In genomic region chr7:44303346-44304340, GRCm38 (mm10) we compare ENCODE assay signal across 9 mouse cellular contexts. TPM values are rescaled to one million over a fixed set of nuclear protein-coding genes. Genes with fewer than 3 reads are reported as not detected.
DNase-seq lines count a peak whose midpoint lies in the region; ATAC-seq and TF ChIP-seq lines count a peak whose summit lies in the region.
"Had no signal": no experiment of that assay in that cellular context is flagged by ENCODE, and none has a peak within 500 bp of the region (broad histone marks: within the 10 kb centered on the region; RNA-seq: fewer than 3 reads in every experiment).

No protein-coding gene starts in this region.

- WGBS in liver, adult 2 months = 87% methylated on average over 14 of the region's 14 CpGs
- WGBS in embryonic facial prominence, embryonic 13.5 days = 82% methylated on average over 14 of the region's 14 CpGs
- 85% methylated on average over 14 of the region's 14 CpGs for WGBS in intestine, embryonic 14.5 days
- WGBS in neural tube, embryonic 12.5 days = 88% methylated on average over 14 of the region's 14 CpGs

- peak overlapping the region; percentile 70; the same call in 1 of the 2 replicates for H3K27ac ChIP-seq in liver, adult 2 months (replicated peaks; ENCODE audit: insufficient read depth, low read depth, low read length)
- peak overlapping the region; percentile 94 for H3K27ac ChIP-seq in embryonic facial prominence, embryonic 13.5 days
- peak overlapping the region; percentile 88 for H3K27ac ChIP-seq in intestine, embryonic 14.5 days (ENCODE audit: low read depth)
- H3K27ac ChIP-seq in neural tube, embryonic 12.5 days = peak overlapping the region; percentile 85

- no peaks in the 10 kb centered on the region for H3K79me2 ChIP-seq in liver, adult 2 months (ENCODE audit: control insufficient read depth, insufficient read depth, low read length)

- TF ChIP-seq POLR2A in liver, adult 2 months (IDR thresholded peaks at IDR 0.05; ENCODE audit: extremely low read depth, insufficient read depth, low read length) = no peak

- H3K9ac ChIP-seq in liver, adult 2 months (ENCODE audit: low read depth, low read length) = peak overlapping the region; percentile 93; the same call in 1 of the 2 replicates
- peak overlapping the region; percentile 96 for H3K9ac ChIP-seq in embryonic facial prominence, embryonic 13.5 days
- peak overlapping the region; percentile 87 for H3K9ac ChIP-seq in intestine, embryonic 14.5 days (ENCODE audit: low read length)
- peak overlapping the region; percentile 86 for H3K9ac ChIP-seq in neural tube, embryonic 12.5 days

- H3K4me2 ChIP-seq in embryonic facial prominence, embryonic 13.5 days = peak overlapping the region; percentile 77
- H3K4me2 ChIP-seq in intestine, embryonic 14.5 days (ENCODE audit: low read length) = peak overlapping the region; percentile 60
- peak overlapping the region; percentile 62 for H3K4me2 ChIP-seq in neural tube, embryonic 12.5 days (replicated peaks)

- DNase-seq in liver, adult 2 months (ENCODE audit: extremely low read depth, low read depth, low spot score) = no peak
- no peak for DNase-seq in liver
- DNase-seq in intestine, embryonic 14.5 days (ENCODE audit: low spot score) = no peak
- no peak for DNase-seq in right cerebral cortex, postnatal 14 days
- no peak for DNase-seq in thymus, adult 18-20 months
- no peak for DNase-seq in thymus, postnatal 36 days
- DNase-seq: right cerebral cortex, adult 18-20 months had no signal

- H3K27me3 ChIP-seq in liver, adult 2 months (ENCODE audit: control insufficient read depth, insufficient read depth, low read length) = no peaks in the 10 kb centered on the region
- peaks cover 5% of the 10 kb centered on the region; the same call in 1 of the 2 replicates for H3K27me3 ChIP-seq in embryonic facial prominence, embryonic 13.5 days
- H3K27me3 ChIP-seq in intestine, embryonic 14.5 days (replicated peaks; ENCODE audit: control insufficient read depth, insufficient read depth, low read length) = no peaks in the 10 kb centered on the region
- peaks cover 5% of the 10 kb centered on the region; the same call in 1 of the 2 replicates for H3K27me3 ChIP-seq in neural tube, embryonic 12.5 days (replicated peaks)

- ATAC-seq in embryonic facial prominence, embryonic 13.5 days (ENCODE audit: insufficient number of reproducible peaks, insufficient read depth, low FRiP score, low TSS enrichment, low read depth) = no peak
- no peak for ATAC-seq in intestine, embryonic 14.5 days (replicated peaks; ENCODE audit: low FRiP score, low TSS enrichment, low read depth)
- no peak for ATAC-seq in neural tube, embryonic 12.5 days (ENCODE audit: low FRiP score, low read depth)

- TF ChIP-seq CTCF in liver, adult 2 months (IDR thresholded peaks at IDR 0.05; ENCODE audit: low read depth, low read length) = no peak

- H3K9me3 ChIP-seq in embryonic facial prominence, embryonic 13.5 days = no peaks in the 10 kb centered on the region
- H3K9me3 ChIP-seq in intestine, embryonic 14.5 days (ENCODE audit: control insufficient read depth, low read length) = no peaks in the 10 kb centered on the region
- H3K9me3 ChIP-seq in neural tube, embryonic 12.5 days = no peaks in the 10 kb centered on the region

- peak overlapping the region; percentile 86; the same call in 1 of the 2 replicates for H3K4me3 ChIP-seq in liver, adult 2 months (ENCODE audit: insufficient read depth, low read depth, low read length)
- peak overlapping the region; percentile 73 for H3K4me3 ChIP-seq in embryonic facial prominence, embryonic 13.5 days
- peak overlapping the region; percentile 64 for H3K4me3 ChIP-seq in intestine, embryonic 14.5 days (ENCODE audit: low read depth, low read length)
- H3K4me3 ChIP-seq in neural tube, embryonic 12.5 days = peak overlapping the region; percentile 56

- peaks cover 5% of the 10 kb centered on the region; the same call in 1 of the 2 replicates for H3K4me1 ChIP-seq in liver, adult 2 months (ENCODE audit: control insufficient read depth, insufficient read depth, low read length)
- peaks cover 41% of the 10 kb centered on the region for H3K4me1 ChIP-seq in embryonic facial prominence, embryonic 13.5 days
- peaks cover 25% of the 10 kb centered on the region for H3K4me1 ChIP-seq in intestine, embryonic 14.5 days (replicated peaks; ENCODE audit: control insufficient read depth, insufficient read depth, low read length)
- H3K4me1 ChIP-seq in neural tube, embryonic 12.5 days = peaks cover 28% of the 10 kb centered on the region

- H3K36me3 ChIP-seq in liver, adult 2 months (ENCODE audit: control insufficient read depth, insufficient read depth, low read length) = no peaks in the 10 kb centered on the region
- H3K36me3 ChIP-seq in embryonic facial prominence, embryonic 13.5 days = no peaks in the 10 kb centered on the region; the same call in 1 of the 2 replicates
- H3K36me3 ChIP-seq in intestine, embryonic 14.5 days (ENCODE audit: control insufficient read depth, insufficient read depth, low read length) = no peaks in the 10 kb centered on the region
- no peaks in the 10 kb centered on the region for H3K36me3 ChIP-seq in neural tube, embryonic 12.5 days

RNA-seq across cellular contexts. Expression of gene Clec11a, which starts 3.1 kb away (rescaled TPM):
- total RNA-seq in liver, adult 2 months (2014; rRNA removed) = 1.3 and 1.9 TPM in 2 replicates
- 2.0 and 2.4 TPM in 2 replicates for polyA plus RNA-seq in liver, adult 2 months (2012; rRNA removed)
- polyA plus RNA-seq in embryonic facial prominence, embryonic 13.5 days (2015; fragmentation: Nextera tagmentation; extraction: Ambion mirVana) = 9.1 and 11.9 TPM in 2 replicates
- 5.4 and 6.3 TPM in 2 replicates for polyA plus RNA-seq in intestine, embryonic 14.5 days (2014; fragmentation: Nextera tagmentation; extraction: Ambion mirVana)
- 2.1 and 2.2 TPM in 2 replicates for polyA plus RNA-seq in neural tube, embryonic 12.5 days (2016; fragmentation: Nextera tagmentation; extraction: Ambion mirVana)

RNA-seq across cellular contexts. Expression of gene Shank1, which starts 6.4 kb away (rescaled TPM):
- under 0.01 TPM in 1 of 2 replicates, not detected in the other for total RNA-seq in liver, adult 2 months (2014; rRNA removed)
- polyA plus RNA-seq in liver, adult 2 months (2012; rRNA removed) = 0.04 and 0.06 TPM in 2 replicates
- 5.5 and 6.8 TPM in 2 replicates for polyA plus RNA-seq in embryonic facial prominence, embryonic 13.5 days (2015; fragmentation: Nextera tagmentation; extraction: Ambion mirVana)
- 3.0 and 3.3 TPM in 2 replicates for polyA plus RNA-seq in intestine, embryonic 14.5 days (2014; fragmentation: Nextera tagmentation; extraction: Ambion mirVana)
- 12.6 and 14.4 TPM in 2 replicates for polyA plus RNA-seq in neural tube, embryonic 12.5 days (2016; fragmentation: Nextera tagmentation; extraction: Ambion mirVana)

RNA-seq across cellular contexts. Expression of gene Gm15517, which starts 42.4 kb away (rescaled TPM):
- not detected in 2 replicates for total RNA-seq in liver, adult 2 months (2014; rRNA removed)
- polyA plus RNA-seq in liver, adult 2 months (2012; rRNA removed) = not detected in 2 replicates
- polyA plus RNA-seq in embryonic facial prominence, embryonic 13.5 days (2015; fragmentation: Nextera tagmentation; extraction: Ambion mirVana) = not detected in 2 replicates
- polyA plus RNA-seq in intestine, embryonic 14.5 days (2014; fragmentation: Nextera tagmentation; extraction: Ambion mirVana) = not detected in 2 replicates
- not detected in 2 replicates for polyA plus RNA-seq in neural tube, embryonic 12.5 days (2016; fragmentation: Nextera tagmentation; extraction: Ambion mirVana)

RNA-seq across cellular contexts. Expression of gene Acp4, which starts 46.5 kb away (rescaled TPM):
- not detected in 2 replicates for total RNA-seq in liver, adult 2 months (2014; rRNA removed)
- not detected in 2 replicates for polyA plus RNA-seq in liver, adult 2 months (2012; rRNA removed)
- 0.13 TPM in 1 of 2 replicates, not detected in the other for polyA plus RNA-seq in embryonic facial prominence, embryonic 13.5 days (2015; fragmentation: Nextera tagmentation; extraction: Ambion mirVana)
- not detected in 2 replicates for polyA plus RNA-seq in intestine, embryonic 14.5 days (2014; fragmentation: Nextera tagmentation; extraction: Ambion mirVana)
- not detected in 2 replicates for polyA plus RNA-seq in neural tube, embryonic 12.5 days (2016; fragmentation: Nextera tagmentation; extraction: Ambion mirVana)

RNA-seq across cellular contexts. Expression of gene 2410002F23Rik, which starts 57.1 kb away (rescaled TPM):
- 6.1 and 7.2 TPM in 2 replicates for total RNA-seq in liver, adult 2 months (2014; rRNA removed)
- 14.3 and 30.1 TPM in 2 replicates for polyA plus RNA-seq in liver, adult 2 months (2012; rRNA removed)
- polyA plus RNA-seq in embryonic facial prominence, embryonic 13.5 days (2015; fragmentation: Nextera tagmentation; extraction: Ambion mirVana) = 199 and 210 TPM in 2 replicates
- 124 and 129 TPM in 2 replicates for polyA plus RNA-seq in intestine, embryonic 14.5 days (2014; fragmentation: Nextera tagmentation; extraction: Ambion mirVana)
- polyA plus RNA-seq in neural tube, embryonic 12.5 days (2016; fragmentation: Nextera tagmentation; extraction: Ambion mirVana) = 179 and 198 TPM in 2 replicates
